Mouse (Mus musculus) inflammation-experienced regulatory T-cells, adult 16 weeks (primary cell): ENCODE measurements around the gene Gm428. TPM values are rescaled to one million over a fixed set of nuclear protein-coding genes. Genes with fewer than 3 reads are reported as not detected.

Source experiments
- polyA plus RNA-seq: library from polyadenylated mRNA; unstranded; fragments of 100-300 nt; shearing (Covaris generic); gene quantifications from one replicate; pipeline ENCODE4 v1.2.1, GENCODE M21; 2017

Gene Gm428
- polyA plus RNA-seq: not detected

DNA sequence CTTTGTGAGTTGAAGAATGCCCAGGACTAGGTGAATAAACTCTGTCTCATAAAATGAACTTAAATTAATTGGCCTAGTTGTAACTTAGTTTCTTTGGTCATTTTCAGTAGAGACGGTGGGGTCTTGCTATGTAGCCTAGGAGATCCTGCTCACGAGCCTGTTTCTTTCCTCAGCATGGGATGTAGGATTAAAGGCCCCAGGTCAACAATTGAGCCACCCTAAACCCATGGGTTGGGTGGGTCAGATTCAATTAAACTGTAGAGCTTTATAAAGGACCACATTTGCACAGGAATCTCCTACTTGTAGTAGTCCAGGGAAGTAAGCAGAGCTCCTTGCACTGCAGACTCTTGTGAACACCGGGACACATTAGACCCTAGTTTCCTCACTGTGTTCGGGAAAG lies at the start of gene Gm428:
Gm428 (plus strand) TSS at position 301 of the 400 bp plus-strand sequence.

DNA sequence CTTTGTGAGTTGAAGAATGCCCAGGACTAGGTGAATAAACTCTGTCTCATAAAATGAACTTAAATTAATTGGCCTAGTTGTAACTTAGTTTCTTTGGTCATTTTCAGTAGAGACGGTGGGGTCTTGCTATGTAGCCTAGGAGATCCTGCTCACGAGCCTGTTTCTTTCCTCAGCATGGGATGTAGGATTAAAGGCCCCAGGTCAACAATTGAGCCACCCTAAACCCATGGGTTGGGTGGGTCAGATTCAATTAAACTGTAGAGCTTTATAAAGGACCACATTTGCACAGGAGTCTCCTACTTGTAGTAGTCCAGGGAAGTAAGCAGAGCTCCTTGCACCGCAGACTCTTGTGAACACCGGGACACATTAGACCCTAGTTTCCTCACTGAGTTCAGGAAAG lies 45.5 kb upstream of the Gm428 start, which contains the start of gene Gm11236:
Gm11236 (plus strand) TSS at position 301 of the 400 bp plus-strand sequence.

DNA sequence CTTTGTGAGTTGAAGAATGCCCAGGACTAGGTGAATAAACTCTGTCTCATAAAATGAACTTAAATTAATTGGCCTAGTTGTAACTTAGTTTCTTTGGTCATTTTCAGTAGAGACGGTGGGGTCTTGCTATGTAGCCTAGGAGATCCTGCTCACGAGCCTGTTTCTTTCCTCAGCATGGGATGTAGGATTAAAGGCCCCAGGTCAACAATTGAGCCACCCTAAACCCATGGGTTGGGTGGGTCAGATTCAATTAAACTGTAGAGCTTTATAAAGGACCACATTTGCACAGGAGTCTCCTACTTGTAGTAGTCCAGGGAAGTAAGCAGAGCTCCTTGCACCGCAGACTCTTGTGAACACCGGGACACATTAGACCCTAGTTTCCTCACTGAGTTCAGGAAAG lies 15.3 kb upstream of the Gm428 start, which contains the start of gene Gm11239:
Gm11239 (plus strand) TSS at position 301 of the 400 bp plus-strand sequence.

Other genes starting within 250 kb of the Gm428 start
- gene Gm11238, start 75.6 kb upstream of the Gm428 start, polyA plus RNA-seq: not detected
- gene Gm11237, start 60.5 kb upstream of the Gm428 start, polyA plus RNA-seq: not detected
- not detected for gene Gm11236, start 45.4 kb upstream of the Gm428 start, polyA plus RNA-seq
- not detected for gene Gm11239, start 15.2 kb upstream of the Gm428 start, polyA plus RNA-seq
- not detected for gene Rasef, start 107.5 kb downstream of the Gm428 start, polyA plus RNA-seq
- gene Gm11758, start 192.8 kb downstream of the Gm428 start, polyA plus RNA-seq: not detected
- not detected for gene Gm11757, start 207.6 kb downstream of the Gm428 start, polyA plus RNA-seq
- not detected for gene Gm13871, start 222.4 kb downstream of the Gm428 start, polyA plus RNA-seq
- not detected for gene Gm11756, start 237.2 kb downstream of the Gm428 start, polyA plus RNA-seq